Mouse (Mus musculus) hindbrain, embryonic 15.5 days (tissue): ENCODE results near the gene Vezt. TPM values are rescaled to one million over a fixed set of nuclear protein-coding genes. Genes with fewer than 3 reads are reported as not detected.

Experiments used
- ATAC-seq: fragments of 200-750 bp; cut with Nextera tagmentation; 2 replicates; pipeline ENCODE4 v1.8.0; 2017; ENCODE audit warnings: low read depth, moderate number of reproducible peaks, moderate TSS enrichment; ENCODE audit not compliant: low FRiP score
- H3K27ac ChIP-seq: fragments of 300-500 bp; sonication (generic); replicated peaks from 2 replicates; pipeline ENCODE4 v1.5.1; 2015; ENCODE audit warnings: mild to moderate bottlenecking, inconsistent platforms
- H3K27me3 ChIP-seq: fragments of 300-500 bp; sonication (generic); 2 replicates; pipeline ENCODE4 v1.6.1; 2015; ENCODE audit warnings: control low read depth, inconsistent platforms
- H3K36me3 ChIP-seq: fragments of 300-500 bp; sonication (generic); 2 replicates; pipeline ENCODE4 v1.6.1; 2015; ENCODE audit warnings: control low read depth, inconsistent platforms
- H3K4me1 ChIP-seq: fragments of 300-500 bp; sonication (generic); replicated peaks from 2 replicates; pipeline ENCODE4 v1.6.1; 2015; ENCODE audit warnings: control low read depth, inconsistent platforms
- H3K4me2 ChIP-seq: fragments of 300-500 bp; sonication (generic); 2 replicates; pipeline ENCODE4 v1.6.1; 2015; ENCODE audit warnings: moderate library complexity, mild to moderate bottlenecking, inconsistent platforms
- H3K4me3 ChIP-seq: fragments of 300-500 bp; sonication (generic); 2 replicates; pipeline ENCODE4 v1.5.1; 2015; ENCODE audit warnings: mild to moderate bottlenecking, inconsistent platforms
- H3K9ac ChIP-seq: fragments of 300-500 bp; sonication (generic); 2 replicates; pipeline ENCODE4 v1.6.1; 2015; ENCODE audit warnings: inconsistent platforms
- H3K9me3 ChIP-seq: fragments of 300-500 bp; sonication (generic); 2 replicates; pipeline ENCODE4 v1.6.1; 2016; ENCODE audit warnings: control low read depth, inconsistent platforms
- WGBS: fragments of 180-500 bp; shearing (Covaris S2); methylation state at CpG from one replicate; pipeline ENCODE4 v1.1.7; 2015; 5-methylcytosine and 5-hydroxymethylcytosine counted together
- polyA plus RNA-seq: library from polyadenylated mRNA; unstranded; fragments of >200 nt; fragmentation: Nextera tagmentation; extraction: Ambion mirVana; gene quantifications from 2 replicates; pipeline ENCODE4 v1.2.1, GENCODE M21; 2015

The Vezt gene
- polyA plus RNA-seq, 1 experiment from 2014 or later: 55.3 TPM

DNA sequence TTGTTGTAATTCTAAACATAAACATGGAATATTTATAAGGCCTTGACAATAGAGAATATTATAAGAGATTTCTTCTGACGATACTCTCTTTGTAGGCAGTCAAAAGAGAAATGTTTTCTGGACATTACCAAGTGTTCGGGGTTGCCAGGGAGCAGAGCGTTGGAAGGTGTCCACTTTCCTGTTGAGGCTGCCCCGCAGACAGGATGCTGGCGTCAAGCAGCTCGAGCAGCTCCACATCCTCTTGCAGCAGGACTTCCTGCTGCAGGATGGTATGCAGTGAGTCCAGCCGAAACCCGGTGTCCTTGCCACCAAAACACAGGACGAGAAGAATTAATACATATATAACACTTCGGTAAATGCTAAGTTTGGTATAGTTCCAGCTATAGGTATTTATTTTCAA, 35.4 kb downstream of the Vezt start:
- WGBS: 87% methylated on average over 10 of the region's 10 CpGs
- Histone ChIP-seq H3K4me3 (no peak overlapping the region), H3K27me3 (no peaks in the 10 kb centered on the region), H3K36me3 (peaks cover 82% of the 10 kb centered on the region), H3K9me3 (no peaks in the 10 kb centered on the region), H3K27ac (no peak overlapping the region), H3K4me2 (no peak overlapping the region), H3K4me1 (no peaks in the 10 kb centered on the region), H3K9ac (no peak overlapping the region)
- ATAC-seq: no peak

DNA sequence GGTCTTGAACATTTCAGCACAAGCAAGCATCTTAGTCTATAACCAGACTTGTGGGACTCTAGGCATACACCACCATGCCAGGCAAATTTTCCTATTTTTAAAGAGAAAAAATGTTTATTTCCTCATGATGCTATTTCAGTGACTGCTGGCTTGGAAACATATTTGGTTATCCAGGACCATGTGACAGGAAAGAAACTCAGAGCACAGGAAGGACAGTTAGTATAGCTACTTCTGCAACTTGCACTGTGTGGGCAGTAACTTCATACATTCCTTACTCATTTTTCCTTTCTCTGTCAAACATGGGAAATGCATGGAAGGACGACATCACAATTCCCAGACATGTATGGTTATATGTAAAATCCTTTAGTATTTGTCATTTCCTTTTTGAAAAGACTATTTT, 36.3 kb downstream of the Vezt start:
- no peak overlapping the region for H3K4me2 ChIP-seq
- no peak for ATAC-seq
- H3K27ac ChIP-seq: no peak overlapping the region
- H3K27me3 ChIP-seq: no peaks in the 10 kb centered on the region
- 91% methylated on average over 1 of the region's 1 CpGs for WGBS
- no peak overlapping the region for H3K4me3 ChIP-seq
- no peak overlapping the region for H3K9ac ChIP-seq
- no peaks in the 10 kb centered on the region for H3K4me1 ChIP-seq
- peaks cover 86% of the 10 kb centered on the region for H3K36me3 ChIP-seq
- no peaks in the 10 kb centered on the region for H3K9me3 ChIP-seq

DNA sequence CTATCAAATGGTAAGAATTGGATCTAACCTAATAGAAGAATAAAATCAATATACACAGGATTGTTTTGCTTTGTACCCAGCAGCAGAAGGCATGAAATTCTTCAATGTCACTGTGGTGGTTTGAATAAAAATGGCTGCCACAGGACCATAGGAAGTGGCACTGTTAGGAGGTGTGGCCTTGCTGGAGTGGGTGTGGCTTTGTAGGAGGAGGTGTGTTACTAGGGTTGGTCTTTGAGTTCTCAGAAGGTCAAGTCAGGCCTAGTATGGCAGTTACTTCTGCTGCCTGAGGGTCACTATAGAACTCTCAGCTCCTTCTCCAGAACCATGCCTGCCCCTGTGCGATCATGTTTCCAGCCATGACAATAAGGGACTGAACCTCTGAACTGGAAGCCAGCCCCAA, 40.5 kb downstream of the Vezt start:
- Histone ChIP-seq H3K4me2 (no peak overlapping the region), H3K27ac (no peak overlapping the region), H3K9ac (no peak overlapping the region), H3K36me3 (peaks cover 84% of the 10 kb centered on the region), H3K27me3 (no peaks in the 10 kb centered on the region), H3K4me3 (no peak overlapping the region), H3K4me1 (no peaks in the 10 kb centered on the region), H3K9me3 (no peaks in the 10 kb centered on the region)
- no peak for ATAC-seq
- WGBS: 96% methylated on average over 1 of the region's 1 CpGs

DNA sequence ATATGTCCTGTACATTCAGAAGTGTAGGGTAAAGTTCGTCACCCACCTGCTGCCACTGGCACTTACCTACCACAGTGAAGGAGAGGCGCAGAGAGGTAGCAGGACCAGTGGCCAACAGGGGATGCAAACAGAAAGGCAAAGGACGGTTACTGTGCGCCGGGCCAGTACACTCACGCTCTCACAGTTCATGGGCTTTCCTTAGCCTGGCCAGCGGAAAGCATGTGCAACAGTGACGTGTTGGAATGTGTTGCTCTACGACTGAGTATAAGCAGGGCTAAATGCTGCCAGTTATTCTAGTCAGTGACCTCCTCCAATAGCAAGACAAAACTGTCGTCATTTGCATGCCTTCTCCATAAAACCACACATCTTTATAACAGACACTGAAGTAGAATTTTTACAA, 41.5 kb downstream of the Vezt start:
- no peak for ATAC-seq
- no peak overlapping the region for H3K9ac ChIP-seq
- no peaks in the 10 kb centered on the region for H3K4me1 ChIP-seq
- H3K4me3 ChIP-seq: no peak overlapping the region
- no peaks in the 10 kb centered on the region for H3K9me3 ChIP-seq
- 98% methylated on average over 10 of the region's 10 CpGs for WGBS
- H3K27ac ChIP-seq: no peak overlapping the region
- no peaks in the 10 kb centered on the region for H3K27me3 ChIP-seq
- H3K4me2 ChIP-seq: no peak overlapping the region
- peaks cover 83% of the 10 kb centered on the region for H3K36me3 ChIP-seq

DNA sequence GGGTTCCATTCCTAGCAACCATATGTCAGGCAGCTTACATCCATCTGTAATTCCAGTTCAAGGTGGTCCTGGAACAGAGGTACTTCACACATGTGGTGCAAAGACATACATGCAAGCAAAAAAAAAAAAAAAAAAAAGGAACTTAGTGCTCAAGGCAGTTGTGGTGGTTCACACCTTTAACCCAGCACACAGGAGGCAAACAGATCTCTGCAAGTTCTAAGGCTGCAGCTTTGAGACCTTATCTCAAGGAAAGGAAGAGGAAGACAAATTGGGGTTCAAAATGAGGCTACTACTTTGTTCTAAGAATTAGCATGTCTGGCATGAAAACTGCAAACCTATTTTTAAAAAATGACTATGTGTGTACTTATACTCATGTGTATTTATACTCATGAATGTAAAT, 50.3 kb downstream of the Vezt start:
- H3K36me3 ChIP-seq: peaks cover 71% of the 10 kb centered on the region
- ATAC-seq: no peak
- H3K4me2 ChIP-seq: no peak overlapping the region
- H3K4me3 ChIP-seq: no peak overlapping the region
- H3K27me3 ChIP-seq: no peaks in the 10 kb centered on the region
- no peaks in the 10 kb centered on the region for H3K4me1 ChIP-seq
- no peaks in the 10 kb centered on the region for H3K9me3 ChIP-seq
- no peak overlapping the region for H3K27ac ChIP-seq
- H3K9ac ChIP-seq: no peak overlapping the region

DNA sequence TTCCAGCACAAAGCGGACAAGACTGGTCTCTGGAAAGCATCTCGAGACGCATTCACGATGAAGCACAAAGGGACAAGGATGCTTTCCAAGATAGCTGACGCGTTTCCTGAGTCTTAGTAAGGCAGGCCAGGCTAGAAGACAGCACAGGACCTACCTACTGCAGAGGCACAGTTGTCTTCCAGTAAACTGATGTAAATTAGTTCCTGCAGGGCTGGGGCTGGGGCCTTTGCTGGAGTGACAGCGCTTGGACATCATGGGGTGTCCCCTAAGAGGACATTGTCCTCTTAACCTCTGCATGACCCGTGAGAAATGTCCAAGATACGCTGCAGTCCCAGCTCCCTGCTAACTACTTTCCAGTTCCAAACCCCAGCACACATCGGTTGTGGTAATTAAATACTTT, 66.3 kb downstream of the Vezt start:
- Histone ChIP-seq H3K4me3 (no peak overlapping the region), H3K9ac (no peak overlapping the region), H3K9me3 (no peaks in the 10 kb centered on the region), H3K4me1 (no peaks in the 10 kb centered on the region), H3K27me3 (no peaks in the 10 kb centered on the region), H3K4me2 (no peak overlapping the region), H3K36me3 (peaks cover 60% of the 10 kb centered on the region), H3K27ac (no peak overlapping the region)
- WGBS: 16% methylated on average over 10 of the region's 10 CpGs
- ATAC-seq: no peak

DNA sequence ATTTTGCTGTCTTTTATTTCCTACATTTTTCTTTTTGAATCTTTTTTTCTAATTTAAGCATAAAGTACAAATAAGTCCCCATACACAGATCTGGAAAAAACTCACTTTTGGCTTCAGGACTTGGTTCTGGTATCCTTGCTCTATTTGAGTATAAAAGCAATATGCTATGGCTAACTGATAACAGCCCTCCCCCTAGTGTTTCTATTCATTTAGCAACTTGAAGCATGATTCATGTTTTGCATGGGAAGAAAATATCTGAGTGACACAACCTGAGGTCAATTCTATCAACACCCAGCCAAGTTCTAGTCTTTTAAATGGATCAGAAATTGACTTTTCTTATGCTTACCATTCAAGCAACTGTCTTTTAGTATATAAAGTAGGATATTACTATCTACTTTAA, 68.1 kb downstream of the Vezt start:
- H3K4me3 ChIP-seq: no peak overlapping the region
- no peak for ATAC-seq
- no peak overlapping the region for H3K27ac ChIP-seq
- no peaks in the 10 kb centered on the region for H3K9me3 ChIP-seq
- H3K36me3 ChIP-seq: peaks cover 51% of the 10 kb centered on the region
- no peak overlapping the region for H3K4me2 ChIP-seq
- H3K9ac ChIP-seq: no peak overlapping the region
- H3K4me1 ChIP-seq: no peaks in the 10 kb centered on the region
- no peaks in the 10 kb centered on the region for H3K27me3 ChIP-seq

DNA sequence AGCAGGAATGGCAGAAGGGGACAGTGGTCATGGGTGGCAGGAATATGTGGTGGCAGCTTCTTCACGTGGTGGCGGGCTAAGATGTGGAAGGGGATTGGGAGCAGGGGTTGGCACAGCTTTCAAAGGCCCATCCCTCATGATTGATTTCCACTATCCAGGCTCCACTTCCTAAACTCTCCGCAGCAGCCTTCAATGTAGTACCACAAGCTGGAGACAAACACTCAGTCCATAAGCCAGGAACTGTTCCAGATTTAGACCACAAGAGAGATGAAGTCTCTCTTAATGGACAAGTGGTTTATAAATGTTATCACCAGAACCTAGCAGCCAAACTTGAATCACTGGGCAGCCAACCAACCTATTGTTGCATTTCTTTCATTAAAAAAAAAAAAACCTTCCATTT, 81.6 kb downstream of the Vezt start:
- Histone ChIP-seq H3K27ac (no peak overlapping the region), H3K9me3 (no peaks in the 10 kb centered on the region), H3K4me1 (no peaks in the 10 kb centered on the region), H3K27me3 (no peaks in the 10 kb centered on the region), H3K36me3 (no peaks in the 10 kb centered on the region), H3K4me3 (no peak overlapping the region), H3K9ac (no peak overlapping the region), H3K4me2 (no peak overlapping the region)
- 88% methylated on average over 3 of the region's 3 CpGs for WGBS
- ATAC-seq: no peak

DNA sequence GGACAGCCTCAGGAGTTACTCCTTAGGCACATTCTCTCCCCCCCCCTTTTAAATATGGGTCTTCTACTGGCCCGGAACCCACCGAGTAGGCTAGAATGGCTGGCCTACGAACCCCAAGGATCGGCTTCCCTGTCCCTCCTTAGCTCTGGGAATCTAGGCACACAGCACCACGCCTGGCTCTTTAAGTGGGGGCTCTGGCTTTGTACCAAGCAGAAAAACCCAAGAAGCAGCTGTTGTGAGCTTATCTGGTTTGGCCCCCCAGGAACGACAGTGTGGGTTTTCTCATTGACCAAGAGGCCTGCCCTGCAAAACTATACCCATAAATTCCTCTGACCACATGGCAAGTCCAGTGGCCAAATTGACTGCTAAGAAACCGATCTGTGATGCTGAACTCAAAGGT, 82.1 kb downstream of the Vezt start:
- WGBS: 93% methylated on average over 7 of the region's 7 CpGs
- no peak for ATAC-seq
- no peak overlapping the region for H3K4me3 ChIP-seq
- H3K9ac ChIP-seq: no peak overlapping the region
- H3K27ac ChIP-seq: no peak overlapping the region
- H3K9me3 ChIP-seq: no peaks in the 10 kb centered on the region
- H3K4me2 ChIP-seq: no peak overlapping the region
- no peaks in the 10 kb centered on the region for H3K36me3 ChIP-seq
- no peaks in the 10 kb centered on the region for H3K4me1 ChIP-seq
- no peaks in the 10 kb centered on the region for H3K27me3 ChIP-seq

DNA sequence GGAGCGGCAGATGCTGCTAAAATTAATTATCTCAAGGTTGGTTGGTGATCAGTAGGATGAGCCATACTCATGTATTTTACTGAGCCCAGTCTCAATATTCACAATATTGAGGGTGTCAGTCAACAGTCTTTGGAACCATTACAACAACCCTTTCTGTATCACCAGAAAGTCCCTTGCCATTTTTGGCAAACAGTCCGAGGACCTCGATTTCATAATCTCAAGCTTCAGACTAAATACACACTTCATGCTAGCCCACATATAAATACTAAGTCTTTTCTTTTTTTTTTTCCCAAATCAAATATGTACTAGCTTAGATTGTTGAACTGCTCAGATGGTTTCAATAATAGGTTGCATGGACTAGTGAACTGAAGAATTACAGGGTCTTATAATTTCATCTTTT, 84.6 kb downstream of the Vezt start:
- Histone ChIP-seq H3K9me3 (no peaks in the 10 kb centered on the region), H3K36me3 (no peaks in the 10 kb centered on the region), H3K9ac (no peak overlapping the region), H3K4me2 (no peak overlapping the region), H3K27ac (no peak overlapping the region), H3K27me3 (no peaks in the 10 kb centered on the region), H3K4me3 (no peak overlapping the region), H3K4me1 (peaks cover 2% of the 10 kb centered on the region)
- no peak for ATAC-seq
- WGBS: 94% methylated on average over 3 of the region's 3 CpGs

DNA sequence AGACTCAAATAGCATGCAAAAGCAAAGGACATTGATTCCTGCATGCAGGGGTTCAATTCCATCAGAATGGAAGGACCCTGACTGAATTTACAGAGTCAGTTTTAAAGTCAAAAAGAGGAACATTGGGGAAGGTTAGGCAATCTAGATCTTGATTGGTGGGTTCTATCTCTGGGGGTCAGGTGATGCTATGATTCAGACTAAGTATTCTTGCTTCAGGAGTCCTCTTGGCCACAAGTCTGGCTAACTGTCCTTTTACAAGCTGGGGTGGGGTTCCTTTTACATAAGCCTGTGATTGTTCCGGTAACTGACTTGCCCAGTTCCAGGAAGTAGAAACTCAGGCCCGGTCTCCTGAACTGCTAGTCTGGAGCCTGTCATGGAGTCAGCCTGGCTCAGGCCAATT, 85.7 kb downstream of the Vezt start:
- H3K9me3 ChIP-seq: no peaks in the 10 kb centered on the region
- no peaks in the 10 kb centered on the region for H3K36me3 ChIP-seq
- 98% methylated on average over 2 of the region's 2 CpGs for WGBS
- no peaks in the 10 kb centered on the region for H3K27me3 ChIP-seq
- no peak overlapping the region for H3K9ac ChIP-seq
- no peak overlapping the region for H3K4me3 ChIP-seq
- no peak for ATAC-seq
- no peak overlapping the region for H3K27ac ChIP-seq
- H3K4me1 ChIP-seq: peaks cover 6% of the 10 kb centered on the region
- no peak overlapping the region for H3K4me2 ChIP-seq

DNA sequence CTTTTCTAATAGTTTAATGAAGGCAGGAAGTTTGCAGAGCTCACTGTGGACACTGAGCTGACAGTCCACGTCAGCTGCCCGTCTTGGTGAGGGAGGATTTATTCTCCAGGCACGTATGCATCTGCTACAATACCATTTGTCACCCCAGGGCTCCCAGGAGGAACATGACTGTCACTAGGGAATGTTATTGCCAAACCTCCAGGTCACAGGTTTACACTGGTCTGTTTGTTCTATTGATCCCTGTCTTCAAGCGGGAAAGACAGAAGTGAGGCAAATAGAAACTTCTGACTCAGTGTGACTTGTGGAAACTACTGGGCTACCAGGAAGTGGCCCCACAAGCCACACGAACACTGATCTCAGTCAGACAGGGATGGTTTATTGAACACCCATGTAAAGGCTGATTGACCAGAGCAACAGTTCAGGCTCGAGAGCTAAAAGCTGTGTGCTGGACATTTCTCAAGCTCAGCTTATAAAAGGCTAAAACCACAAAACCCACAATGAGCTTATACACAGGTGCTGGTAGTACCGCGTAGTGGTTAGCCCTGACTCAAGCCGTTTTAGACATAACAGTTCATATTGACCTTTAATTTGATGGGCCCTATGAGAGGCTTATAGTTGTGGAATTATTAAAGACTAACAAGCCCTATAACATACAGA, 89.6 kb downstream of the Vezt start:
- Histone ChIP-seq H3K27ac (0 out of 2 replicates have a peak overlapping the region, but pooled peaks have one; percentile 45), H3K36me3 (no peaks in the 10 kb centered on the region), H3K27me3 (no peaks in the 10 kb centered on the region), H3K4me3 (no peak overlapping the region), H3K9ac (no peak overlapping the region), H3K4me2 (no peak overlapping the region), H3K4me1 (peaks cover 6% of the 10 kb centered on the region), H3K9me3 (no peaks in the 10 kb centered on the region)
- no peak for ATAC-seq
- 56% methylated on average over 9 of the region's 9 CpGs for WGBS

DNA sequence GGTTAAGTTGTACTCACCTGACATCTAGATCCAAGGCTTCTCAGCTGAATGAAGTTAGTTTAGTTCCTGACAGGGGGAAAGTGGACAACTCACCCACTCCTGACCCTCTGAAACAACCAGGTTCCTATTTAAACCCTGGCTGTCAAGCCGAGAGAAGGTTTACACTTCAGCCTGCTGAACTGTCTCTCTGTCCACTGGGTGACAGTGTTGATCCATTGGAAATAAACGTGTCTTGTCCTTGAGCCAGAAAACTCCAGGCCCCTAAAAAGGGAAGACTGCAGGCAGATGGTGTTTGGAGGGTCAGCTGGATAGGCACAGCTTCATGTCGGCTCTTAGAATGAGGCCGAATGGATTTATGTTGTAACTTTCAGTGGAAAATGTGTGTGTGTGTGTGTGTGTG, 90.3 kb downstream of the Vezt start:
- peak; percentile 56; the same call in 1 of the 2 replicates for ATAC-seq
- Histone ChIP-seq H3K36me3 (no peaks in the 10 kb centered on the region), H3K4me3 (no peak overlapping the region), H3K4me2 (no peak overlapping the region), H3K4me1 (peaks cover 6% of the 10 kb centered on the region), H3K9me3 (no peaks in the 10 kb centered on the region), H3K27me3 (no peaks in the 10 kb centered on the region), H3K27ac (0 out of 2 replicates have a peak overlapping the region, but pooled peaks have one; percentile 45), H3K9ac (no peak overlapping the region)
- 25% methylated on average over 4 of the region's 4 CpGs for WGBS
